Mouse (Mus musculus) ES-Bruce4 (cell line): ENCODE data around the gene Mex3d.

Source experiments
- CTCF ChIP-seq: IDR thresholded peaks from one replicate; pipeline ENCODE4 v1.8.1; 2011; ENCODE audit warnings: low read depth, low read length
- EP300 ChIP-seq: IDR thresholded peaks from 2 replicates; pipeline ENCODE4 v1.6.1; 2011; ENCODE audit warnings: low read depth, low read length; ENCODE audit not compliant: insufficient read depth
- POLR2A ChIP-seq: IDR thresholded peaks from one replicate; pipeline ENCODE4 v1.8.1; 2011; ENCODE audit warnings: low read length; ENCODE audit not compliant: insufficient read depth

DNA sequence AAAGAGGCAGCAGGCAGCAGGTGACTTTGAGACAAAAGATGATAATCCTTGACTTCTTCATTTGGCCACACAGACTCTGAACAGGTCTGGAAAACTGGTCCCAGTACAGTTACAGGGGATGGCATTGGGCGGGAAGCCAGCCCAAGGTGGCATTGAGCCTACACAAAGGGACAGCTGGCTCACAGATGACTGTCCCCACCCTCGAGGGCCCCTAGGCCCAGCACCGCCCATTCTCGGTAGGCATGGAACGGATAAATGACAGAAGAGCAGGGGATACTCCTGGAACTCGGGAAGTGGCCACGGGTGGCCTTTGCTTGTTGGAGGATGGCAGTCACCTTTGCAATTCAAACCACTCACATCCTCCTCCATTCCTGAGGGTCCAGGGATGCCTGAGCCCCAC, 2.1 kb downstream of the Mex3d start:
- TF ChIP-seq CTCF (no peak), POLR2A (no peak), EP300 (no peak)
